19 mouse cellular contexts compared by ENCODE assay signal in genomic region chr12:65022842-65023241, GRCm38 (mm10).
"Had no signal": no experiment of that assay in that cellular context is flagged by ENCODE, and none has a peak within 500 bp of the region (broad histone marks: within the 10 kb centered on the region; RNA-seq: fewer than 3 reads in every experiment).

No protein-coding gene starts in this region.

- DNase-seq: kidney, adult 18-20 months; kidney, adult 9 months; kidney, postnatal 14 days; layer of hippocampus, adult 9-11 months; left cerebral cortex, postnatal 4 days; liver, postnatal 0 days; lung, embryonic 14.5 days; retina, postnatal 1 day; right cerebral cortex, postnatal 4 days; thymus, postnatal 36 days had no signal

- H3K27ac ChIP-seq: layer of hippocampus, adult 2 months; limb, embryonic 12.5 days; limb, embryonic 15.5 days; liver, embryonic 14.5 days; macrophage; midbrain, embryonic 13.5 days; neural tube, embryonic 13.5 days; stomach, postnatal 0 days had no signal

- H3K4me3 ChIP-seq: layer of hippocampus, adult 2 months; limb, embryonic 12.5 days; limb, embryonic 15.5 days; midbrain, embryonic 13.5 days; myocyte; neural tube, embryonic 13.5 days had no signal
